Mouse (Mus musculus): Measurements from ENCODE around the gene Tmsb15b2. TPM values are rescaled to one million over a fixed set of nuclear protein-coding genes. Genes with fewer than 3 reads are reported as not detected.
"Not testable (repeated sequence)": the region's sequence is repeated elsewhere in the genome, so short reads cannot be mapped to it uniquely, and the experiment has no call there.

Gene Tmsb15b2
- polyA plus RNA-seq, 1 experiment from 2014 or later = 101 TPM

- no peaks in the 10 kb centered on the region for H3K27me3 ChIP-seq (ENCODE audit: control insufficient read depth, insufficient read depth, low read length)
- 44% methylated on average over 2 of the region's 2 CpGs for WGBS
- peak; percentile 3 for DNase-seq
- H3K9me3 ChIP-seq (ENCODE audit: control insufficient read depth, low read length) = no peaks in the 10 kb centered on the region
- H3K4me3 ChIP-seq (replicated peaks; ENCODE audit: low read depth, low read length) = no peak overlapping the region
- H3K36me3 ChIP-seq (ENCODE audit: control insufficient read depth, insufficient read depth, low read length) = no peaks in the 10 kb centered on the region
- H3K4me1 ChIP-seq (ENCODE audit: control insufficient read depth, insufficient read depth, low read length) = peaks cover 8% of the 10 kb centered on the region; the same call in 1 of the 2 replicates
- H3K27ac ChIP-seq (replicated peaks; ENCODE audit: low read depth, low read length) = no peak overlapping the region
- H3K9ac ChIP-seq (replicated peaks; ENCODE audit: low read length) = no peak overlapping the region
- peak overlapping the region; percentile 52 for H3K4me2 ChIP-seq (ENCODE audit: low read length)
- no peak for ATAC-seq (ENCODE audit: low FRiP score, low TSS enrichment)
Observed at GRCm38 (mm10) chrX:136991274-136991673, 16.0 kb upstream of the Tmsb15b2 start.

GRCm38 (mm10) chrX:136986039-136986438 lies 10.7 kb upstream of the Tmsb15b2 start:
- Histone ChIP-seq H3K27me3 (ENCODE audit: control insufficient read depth, insufficient read depth, low read length) (no peaks in the 10 kb centered on the region), H3K4me3 (replicated peaks; ENCODE audit: low read depth, low read length) (no peak overlapping the region), H3K9ac (replicated peaks; ENCODE audit: low read length) (no peak overlapping the region), H3K9me3 (ENCODE audit: control insufficient read depth, low read length) (no peaks in the 10 kb centered on the region), H3K4me1 (ENCODE audit: control insufficient read depth, insufficient read depth, low read length) (no peaks in the 10 kb centered on the region), H3K36me3 (ENCODE audit: control insufficient read depth, insufficient read depth, low read length) (no peaks in the 10 kb centered on the region), H3K27ac (replicated peaks; ENCODE audit: low read depth, low read length) (no peak overlapping the region), H3K4me2 (ENCODE audit: low read length) (no peak overlapping the region)
- ATAC-seq (ENCODE audit: low FRiP score, low TSS enrichment) (no peak), DNase-seq (no peak)

- no peaks in the 10 kb centered on the region for H3K4me1 ChIP-seq (ENCODE audit: control insufficient read depth, insufficient read depth, low read length)
- H3K27ac ChIP-seq (replicated peaks; ENCODE audit: low read depth, low read length) = no peak overlapping the region
- H3K4me2 ChIP-seq (ENCODE audit: low read length) = no peak overlapping the region
- no peaks in the 10 kb centered on the region for H3K27me3 ChIP-seq (ENCODE audit: control insufficient read depth, insufficient read depth, low read length)
- no peak overlapping the region for H3K4me3 ChIP-seq (replicated peaks; ENCODE audit: low read depth, low read length)
- no peaks in the 10 kb centered on the region for H3K9me3 ChIP-seq (ENCODE audit: control insufficient read depth, low read length)
- H3K36me3 ChIP-seq (ENCODE audit: control insufficient read depth, insufficient read depth, low read length) = no peaks in the 10 kb centered on the region
- DNase-seq (peak; percentile 39), ATAC-seq (ENCODE audit: low FRiP score, low TSS enrichment) (no peak)
- no peak overlapping the region for H3K9ac ChIP-seq (replicated peaks; ENCODE audit: low read length)
Observed at GRCm38 (mm10) chrX:136978616-136979015, 3.3 kb upstream of the Tmsb15b2 start.

GRCm38 (mm10) chrX:136976424-136977084 lies 1.3 kb upstream of the Tmsb15b2 start, which contains the start of the genes Tmsb15l and Tmsb15b1:
TSS of gene Tmsb15l (minus strand) at chrX:136976869.
TSS of gene Tmsb15b1 (minus strand) at chrX:136976874.
- Histone ChIP-seq H3K9me3 (ENCODE audit: control insufficient read depth, low read length) (no peaks in the 10 kb centered on the region), H3K4me1 (ENCODE audit: control insufficient read depth, insufficient read depth, low read length) (no peaks in the 10 kb centered on the region), H3K27ac (replicated peaks; ENCODE audit: low read depth, low read length) (no peak within 1 kb of the TSS), H3K9ac (replicated peaks; ENCODE audit: low read length) (peak within 1 kb of the TSS; percentile 46; the same call in 1 of the 2 replicates), H3K4me3 (replicated peaks; ENCODE audit: low read depth, low read length) (peak within 1 kb of the TSS; percentile 42), H3K27me3 (ENCODE audit: control insufficient read depth, insufficient read depth, low read length) (no peaks in the 10 kb centered on the region), H3K4me2 (ENCODE audit: low read length) (peak within 1 kb of the TSS; percentile 55), H3K36me3 (ENCODE audit: control insufficient read depth, insufficient read depth, low read length) (no peaks in the 10 kb centered on the region)
- DNase-seq (peak; percentile 86), ATAC-seq (ENCODE audit: low FRiP score, low TSS enrichment) (peak; percentile 100)
- 29% methylated on average over 15 of the region's 15 CpGs for WGBS

GRCm38 (mm10) chrX:136959688-136960087 lies 15.6 kb downstream of the Tmsb15b2 start:
- Histone ChIP-seq H3K36me3 (ENCODE audit: control insufficient read depth, insufficient read depth, low read length) (no peaks in the 10 kb centered on the region), H3K27ac (replicated peaks; ENCODE audit: low read depth, low read length) (no peak overlapping the region), H3K9me3 (ENCODE audit: control insufficient read depth, low read length) (no peaks in the 10 kb centered on the region), H3K4me3 (replicated peaks; ENCODE audit: low read depth, low read length) (no peak overlapping the region), H3K9ac (replicated peaks; ENCODE audit: low read length) (no peak overlapping the region), H3K27me3 (ENCODE audit: control insufficient read depth, insufficient read depth, low read length) (no peaks in the 10 kb centered on the region), H3K4me1 (ENCODE audit: control insufficient read depth, insufficient read depth, low read length) (no peaks in the 10 kb centered on the region), H3K4me2 (ENCODE audit: low read length) (no peak overlapping the region)
- ATAC-seq (ENCODE audit: low FRiP score, low TSS enrichment) (no peak), DNase-seq (peak; percentile 62)
- WGBS = 30% methylated on average over 2 of the region's 2 CpGs

- not testable (repeated sequence) for H3K27me3 ChIP-seq (ENCODE audit: control insufficient read depth, insufficient read depth, low read length); DNase-seq; H3K9me3 ChIP-seq (ENCODE audit: control insufficient read depth, low read length); H3K4me1 ChIP-seq (ENCODE audit: control insufficient read depth, insufficient read depth, low read length); H3K27ac ChIP-seq (replicated peaks; ENCODE audit: low read depth, low read length); H3K36me3 ChIP-seq (ENCODE audit: control insufficient read depth, insufficient read depth, low read length)
- H3K4me2 ChIP-seq (ENCODE audit: low read length) = peak overlapping the region; percentile 48
- 56% methylated on average over 5 of the region's 5 CpGs for WGBS
- peak overlapping the region; percentile 37; the same call in 1 of the 2 replicates for H3K4me3 ChIP-seq (replicated peaks; ENCODE audit: low read depth, low read length)
- ATAC-seq (ENCODE audit: low FRiP score, low TSS enrichment) = 0 out of 2 replicates have a peak, but pooled peaks have one; percentile 4
- H3K9ac ChIP-seq (replicated peaks; ENCODE audit: low read length) = 0 out of 2 replicates have a peak overlapping the region, but pooled peaks have one; percentile 12
Observed at GRCm38 (mm10) chrX:136958300-136958699, 17.0 kb downstream of the Tmsb15b2 start.

GRCm38 (mm10) chrX:136957583-136958279 lies 17.6 kb downstream of the Tmsb15b2 start:
- not testable (repeated sequence) for H3K27ac ChIP-seq (replicated peaks; ENCODE audit: low read depth, low read length); H3K27me3 ChIP-seq (ENCODE audit: control insufficient read depth, insufficient read depth, low read length); H3K36me3 ChIP-seq (ENCODE audit: control insufficient read depth, insufficient read depth, low read length); H3K9me3 ChIP-seq (ENCODE audit: control insufficient read depth, low read length); H3K4me1 ChIP-seq (ENCODE audit: control insufficient read depth, insufficient read depth, low read length)
- DNase-seq = peak; percentile 84
- WGBS = 31% methylated on average over 13 of the region's 13 CpGs
- H3K4me3 ChIP-seq (replicated peaks; ENCODE audit: low read depth, low read length) = peak overlapping the region; percentile 37
- H3K4me2 ChIP-seq (ENCODE audit: low read length) = peak overlapping the region; percentile 48
- peak; percentile 99 for ATAC-seq (ENCODE audit: low FRiP score, low TSS enrichment)
- peak overlapping the region; percentile 26; the same call in 1 of the 2 replicates for H3K9ac ChIP-seq (replicated peaks; ENCODE audit: low read length)

- Histone ChIP-seq H3K9ac (replicated peaks; ENCODE audit: low read length) (no peak overlapping the region), H3K9me3 (ENCODE audit: control insufficient read depth, low read length) (no peaks in the 10 kb centered on the region), H3K27ac (replicated peaks; ENCODE audit: low read depth, low read length) (no peak overlapping the region), H3K4me3 (replicated peaks; ENCODE audit: low read depth, low read length) (no peak overlapping the region), H3K4me2 (ENCODE audit: low read length) (no peak overlapping the region), H3K4me1 (ENCODE audit: control insufficient read depth, insufficient read depth, low read length) (no peaks in the 10 kb centered on the region), H3K27me3 (ENCODE audit: control insufficient read depth, insufficient read depth, low read length) (no peaks in the 10 kb centered on the region), H3K36me3 (ENCODE audit: control insufficient read depth, insufficient read depth, low read length) (no peaks in the 10 kb centered on the region)
- DNase-seq (no peak), ATAC-seq (ENCODE audit: low FRiP score, low TSS enrichment) (no peak)
- 50% methylated on average over 3 of the region's 3 CpGs for WGBS
Observed at GRCm38 (mm10) chrX:136937985-136938384, 37.3 kb downstream of the Tmsb15b2 start.

Data from midbrain, embryonic 14.5 days (tissue).